Mouse (Mus musculus): Measurements from ENCODE around the gene Col8a2. TPM values are rescaled to one million over a fixed set of nuclear protein-coding genes. Genes with fewer than 3 reads are reported as not detected.

Col8a2 gene
- polyA plus RNA-seq (2016; fragmentation: Nextera tagmentation; extraction: Ambion mirVana), result 12.1 and 13.8 TPM in 2 replicates

DNA sequence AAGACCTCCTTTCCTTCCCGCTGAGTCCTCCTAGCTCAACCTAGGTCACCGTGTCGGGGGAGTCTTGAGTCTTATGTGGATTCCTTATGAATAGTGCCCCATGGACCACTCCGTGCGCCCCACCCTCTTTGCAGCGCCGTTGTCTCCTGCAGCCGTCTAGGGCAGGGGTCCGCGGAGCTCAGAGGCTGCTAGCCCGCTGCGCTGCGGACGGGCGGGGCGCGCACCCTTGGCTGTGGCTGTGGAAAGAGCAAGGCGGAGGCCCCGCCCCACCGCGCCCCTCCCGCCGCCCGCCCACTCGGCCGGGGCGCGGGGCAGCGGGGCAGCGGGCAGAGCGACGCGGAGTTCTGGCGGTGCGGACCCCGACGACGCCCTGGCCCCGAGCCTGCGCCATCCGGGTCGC is at the start of gene Col8a2:
Col8a2 (plus strand) TSS at position 302 of the 400 bp plus-strand sequence.
- Histone ChIP-seq H3K27me3 (replicated peaks) (peaks cover 52% of the 10 kb centered on the region), H3K9ac (peak within 1 kb of the TSS; percentile 29; the same call in 1 of the 2 replicates), H3K4me3 (peak within 1 kb of the TSS; percentile 38), H3K27ac (no peak within 1 kb of the TSS), H3K36me3 (no peaks in the 10 kb centered on the region), H3K4me2 (replicated peaks) (peak within 1 kb of the TSS; percentile 60), H3K9me3 (peaks cover 6% of the 10 kb centered on the region; the same call in 1 of the 2 replicates), H3K4me1 (peaks cover 8% of the 10 kb centered on the region; the same call in 1 of the 2 replicates)
- 2% methylated on average over 42 of the region's 42 CpGs for WGBS
- no peak for ATAC-seq (ENCODE audit: low FRiP score, low read depth)

DNA sequence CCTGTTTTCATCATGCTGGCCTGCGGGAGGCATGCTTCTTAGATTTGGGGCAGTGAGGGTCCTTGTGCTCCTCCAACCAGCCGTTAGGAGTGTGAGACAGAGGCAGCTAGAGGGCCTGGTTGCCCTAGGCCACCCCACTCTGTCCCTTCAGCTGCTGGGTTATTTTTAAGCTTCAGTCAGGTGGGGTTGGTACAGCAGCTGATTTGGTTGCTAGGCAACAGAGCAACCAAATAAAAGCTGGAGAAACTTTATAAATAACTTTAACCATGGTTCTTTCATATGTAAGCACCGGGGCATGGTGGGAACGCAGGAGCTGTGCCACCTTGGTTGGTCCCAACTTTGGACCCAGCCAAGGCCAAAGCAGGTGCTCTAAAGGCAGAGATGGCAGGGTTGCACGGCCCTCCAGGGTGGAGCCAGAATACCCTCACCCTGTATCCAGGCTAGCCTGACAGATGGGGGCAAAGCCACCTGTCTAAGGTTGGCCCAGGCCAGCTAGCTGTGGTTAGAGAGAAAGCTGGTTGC is 48.8 kb upstream of the Col8a2 start:
- no peaks in the 10 kb centered on the region for H3K27me3 ChIP-seq (replicated peaks)
- H3K9ac ChIP-seq, result peak overlapping the region; percentile 26; the same call in 1 of the 2 replicates
- peaks cover 98% of the 10 kb centered on the region for H3K36me3 ChIP-seq
- no peak overlapping the region for H3K4me2 ChIP-seq (replicated peaks)
- 66% methylated on average over 5 of the region's 5 CpGs for WGBS
- H3K9me3 ChIP-seq, result no peaks in the 10 kb centered on the region
- no peak overlapping the region for H3K27ac ChIP-seq
- no peak overlapping the region for H3K4me3 ChIP-seq
- peaks cover 9% of the 10 kb centered on the region for H3K4me1 ChIP-seq
- ATAC-seq (ENCODE audit: low FRiP score, low read depth), result no peak

DNA sequence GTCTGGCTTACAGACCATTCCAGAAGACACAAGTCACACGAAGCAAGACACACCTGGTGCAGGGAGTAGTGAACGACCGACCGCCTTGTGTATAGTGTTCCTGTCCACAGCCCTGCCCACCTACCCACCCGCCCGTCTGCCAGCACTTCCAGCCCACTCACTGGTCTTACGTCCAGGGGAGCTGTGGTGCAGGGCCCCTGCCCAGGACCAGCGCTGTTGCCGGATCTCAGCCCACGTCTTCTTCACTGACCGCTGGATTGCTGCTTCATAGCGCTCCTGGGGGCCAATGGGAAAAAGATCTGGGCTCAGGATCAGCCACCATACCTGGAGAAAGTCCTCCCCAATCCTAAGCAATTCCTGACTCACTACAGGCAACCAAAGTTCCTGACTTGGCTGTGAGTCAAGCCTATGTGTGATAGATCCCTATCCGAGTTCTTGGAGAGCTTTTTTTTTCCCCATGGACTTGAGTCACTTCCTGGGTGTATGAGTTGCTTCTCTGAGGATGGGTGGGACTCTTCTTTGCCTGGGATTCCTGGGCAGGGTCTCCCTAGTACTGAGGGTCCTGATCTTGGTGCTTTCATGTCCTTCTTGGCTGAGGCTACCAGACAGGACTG is 46.6 kb upstream of the Col8a2 start:
- Histone ChIP-seq H3K27ac (no peak overlapping the region), H3K36me3 (peaks cover 79% of the 10 kb centered on the region), H3K9ac (no peak overlapping the region), H3K4me1 (peaks cover 9% of the 10 kb centered on the region), H3K4me3 (no peak overlapping the region), H3K4me2 (replicated peaks) (no peak overlapping the region), H3K27me3 (replicated peaks) (no peaks in the 10 kb centered on the region), H3K9me3 (no peaks in the 10 kb centered on the region)
- ATAC-seq (ENCODE audit: low FRiP score, low read depth), result no peak
- 91% methylated on average over 13 of the region's 13 CpGs for whole genome bisulfite sequencing

DNA sequence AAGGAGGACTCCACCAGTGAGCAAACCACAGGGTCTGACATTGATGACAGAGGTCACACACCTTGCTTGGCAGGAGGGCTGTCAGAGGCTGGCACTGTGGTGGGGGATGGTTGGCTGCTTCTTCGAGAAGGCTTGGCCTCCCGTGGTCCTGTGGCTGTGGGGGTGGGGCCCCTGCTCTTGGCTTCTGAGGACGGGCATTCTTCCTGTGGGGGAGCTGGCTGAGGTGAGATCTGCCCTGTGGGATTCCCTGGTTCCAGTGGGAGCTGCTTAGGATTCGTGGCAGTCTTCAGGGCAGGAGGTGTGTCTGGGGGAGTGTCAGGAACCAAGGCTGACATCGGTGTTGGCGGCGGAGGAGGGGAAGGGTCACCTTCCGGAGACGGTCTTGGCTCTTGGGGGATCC is 44.6 kb upstream of the Col8a2 start:
- Histone ChIP-seq H3K27ac (no peak overlapping the region), H3K36me3 (peaks cover 71% of the 10 kb centered on the region)
- 61% methylated on average over 9 of the region's 9 CpGs for WGBS

DNA sequence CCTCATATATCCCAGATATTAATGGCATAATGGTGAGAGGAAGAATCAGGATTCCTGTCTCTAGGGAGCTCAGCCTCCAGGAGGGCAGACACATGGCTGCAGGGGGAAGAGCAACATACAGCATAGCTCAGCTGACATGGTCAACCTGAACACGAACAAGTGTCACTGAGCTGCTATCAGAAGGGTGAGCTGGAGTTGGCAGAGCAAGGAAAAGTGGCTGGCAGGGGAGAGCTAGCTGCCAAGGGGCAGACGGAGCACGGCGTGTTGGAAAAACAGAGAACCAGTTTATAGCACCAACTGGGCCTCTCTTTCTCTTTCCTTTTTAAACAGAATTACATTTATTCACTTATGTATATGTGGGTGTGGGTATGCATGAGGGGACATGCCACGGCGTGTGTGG is 44.1 kb upstream of the Col8a2 start:
- no peaks in the 10 kb centered on the region for H3K27me3 ChIP-seq (replicated peaks)
- WGBS, result 94% methylated on average over 6 of the region's 6 CpGs
- no peak overlapping the region for H3K27ac ChIP-seq
- peaks cover 9% of the 10 kb centered on the region for H3K4me1 ChIP-seq
- peaks cover 66% of the 10 kb centered on the region for H3K36me3 ChIP-seq
- no peak overlapping the region for H3K4me2 ChIP-seq (replicated peaks)
- no peak overlapping the region for H3K4me3 ChIP-seq
- H3K9me3 ChIP-seq, result no peaks in the 10 kb centered on the region
- ATAC-seq (ENCODE audit: low FRiP score, low read depth), result no peak
- H3K9ac ChIP-seq, result no peak overlapping the region

More for the DNA sequence above, 44.6 kb upstream of the Col8a2 start:
- Histone ChIP-seq H3K4me3 (no peak overlapping the region), H3K4me1 (peaks cover 9% of the 10 kb centered on the region), H3K9ac (no peak overlapping the region), H3K27me3 (replicated peaks) (no peaks in the 10 kb centered on the region), H3K4me2 (replicated peaks) (no peak overlapping the region), H3K9me3 (no peaks in the 10 kb centered on the region)
- ATAC-seq (ENCODE audit: low FRiP score, low read depth), result no peak

DNA sequence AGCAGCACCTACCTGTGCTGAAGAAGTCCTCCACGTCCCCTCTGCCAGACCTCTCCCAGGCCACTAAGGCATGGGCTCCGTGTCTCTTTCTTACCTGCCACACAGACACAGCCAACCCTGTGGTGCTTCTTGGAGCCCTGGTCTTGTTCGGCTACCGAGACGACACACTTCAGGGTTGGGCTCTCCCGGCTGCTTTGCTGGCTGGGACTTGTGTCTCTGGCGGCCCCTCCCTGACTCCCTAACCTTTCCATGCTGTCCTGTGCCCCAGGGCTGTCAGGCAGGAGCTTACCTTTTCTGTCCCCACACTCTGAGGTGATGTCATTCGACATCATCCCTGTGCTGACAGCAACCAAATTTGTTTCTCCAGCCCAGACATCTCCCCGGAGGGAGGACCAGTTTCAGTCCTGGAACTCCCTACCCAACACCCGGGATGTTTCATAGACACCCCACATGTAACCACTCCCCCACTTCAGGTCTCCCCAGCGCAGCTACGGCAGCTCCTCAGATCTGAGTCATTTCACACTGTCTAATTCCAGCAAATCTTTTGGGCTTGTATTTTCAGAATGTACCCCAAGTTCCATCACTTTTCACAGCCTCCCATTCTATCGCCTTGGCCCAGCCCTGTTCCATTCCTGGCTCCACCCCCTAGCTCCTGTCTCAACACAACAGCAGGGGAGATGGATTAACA is 40.2 kb upstream of the Col8a2 start:
- no peak for ATAC-seq (ENCODE audit: low FRiP score, low read depth)
- H3K27me3 ChIP-seq (replicated peaks), result no peaks in the 10 kb centered on the region
- no peak overlapping the region for H3K4me3 ChIP-seq
- no peak overlapping the region for H3K9ac ChIP-seq
- H3K36me3 ChIP-seq, result peaks cover 35% of the 10 kb centered on the region
- H3K4me1 ChIP-seq, result peaks cover 30% of the 10 kb centered on the region
- no peak overlapping the region for H3K4me2 ChIP-seq (replicated peaks)
- H3K27ac ChIP-seq, result no peak overlapping the region
- no peaks in the 10 kb centered on the region for H3K9me3 ChIP-seq
- 87% methylated on average over 13 of the region's 13 CpGs for WGBS

DNA sequence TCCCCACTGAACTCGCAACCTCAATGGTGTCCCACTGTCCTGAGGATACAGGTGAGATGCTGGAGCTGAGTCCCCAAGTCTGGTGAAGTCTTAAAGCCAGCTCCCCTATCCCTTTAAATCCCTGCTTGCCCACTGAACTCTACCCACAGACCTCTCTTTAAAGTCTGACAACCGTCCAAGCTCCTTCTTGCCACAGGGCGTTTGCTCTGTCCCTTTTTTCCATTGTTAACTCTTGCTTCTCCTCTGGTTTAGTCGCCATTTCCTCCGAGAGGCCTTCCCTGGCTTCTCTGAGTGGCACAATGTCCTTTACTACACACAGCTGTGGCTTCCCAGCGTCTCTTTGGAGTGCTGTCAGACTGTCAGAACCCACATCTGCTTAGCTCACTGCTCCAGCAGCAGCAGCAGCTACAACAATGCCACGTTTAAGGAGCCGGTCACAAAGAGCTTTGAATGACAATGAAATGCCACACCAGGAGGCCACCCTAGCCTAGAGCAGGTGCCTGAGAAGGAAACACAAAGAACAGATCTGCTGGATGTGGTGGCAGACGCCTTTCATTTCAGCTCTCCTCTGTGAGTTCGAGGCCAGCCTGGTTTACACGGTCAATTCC is 38.2 kb upstream of the Col8a2 start:
- H3K4me2 ChIP-seq (replicated peaks), result no peak overlapping the region
- H3K27ac ChIP-seq, result no peak overlapping the region; the same call in 1 of the 2 replicates
- no peaks in the 10 kb centered on the region for H3K9me3 ChIP-seq
- H3K27me3 ChIP-seq (replicated peaks), result no peaks in the 10 kb centered on the region
- 16% methylated on average over 11 of the region's 11 CpGs for WGBS
- H3K9ac ChIP-seq, result 0 out of 2 replicates have a peak overlapping the region, but pooled peaks have one; percentile 7
- peaks cover 20% of the 10 kb centered on the region for H3K36me3 ChIP-seq
- peaks cover 50% of the 10 kb centered on the region for H3K4me1 ChIP-seq
- no peak for ATAC-seq (ENCODE audit: low FRiP score, low read depth)
- H3K4me3 ChIP-seq, result no peak overlapping the region

DNA sequence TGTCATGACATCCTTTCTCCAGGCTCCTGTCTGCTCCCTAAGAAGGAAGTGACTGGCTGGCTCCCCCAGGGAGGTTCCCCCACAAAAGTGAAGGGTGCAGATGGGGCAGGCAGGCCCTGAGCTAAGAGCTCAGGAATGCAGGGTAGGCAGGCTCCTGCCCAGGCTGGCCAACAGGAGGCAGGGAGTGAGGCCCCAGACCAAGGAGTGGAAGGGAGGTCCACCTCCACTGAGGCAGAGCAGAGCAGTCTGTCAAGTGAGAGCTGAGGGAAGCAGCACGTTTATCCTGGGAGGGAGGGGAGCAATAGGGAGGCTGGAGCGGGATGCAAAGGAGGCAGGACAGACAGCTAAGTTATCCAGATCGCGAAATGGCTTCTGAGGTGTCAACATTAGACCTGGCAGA is 35.9 kb upstream of the Col8a2 start:
- Histone ChIP-seq H3K4me1 (peaks cover 66% of the 10 kb centered on the region), H3K9me3 (no peaks in the 10 kb centered on the region), H3K27ac (no peak overlapping the region), H3K9ac (no peak overlapping the region), H3K4me2 (replicated peaks) (no peak overlapping the region), H3K36me3 (peaks cover 15% of the 10 kb centered on the region), H3K4me3 (0 out of 2 replicates have a peak overlapping the region, but pooled peaks have one; percentile 1), H3K27me3 (replicated peaks) (no peaks in the 10 kb centered on the region)
- 59% methylated on average over 4 of the region's 4 CpGs for WGBS
- ATAC-seq (ENCODE audit: low FRiP score, low read depth), result no peak

DNA sequence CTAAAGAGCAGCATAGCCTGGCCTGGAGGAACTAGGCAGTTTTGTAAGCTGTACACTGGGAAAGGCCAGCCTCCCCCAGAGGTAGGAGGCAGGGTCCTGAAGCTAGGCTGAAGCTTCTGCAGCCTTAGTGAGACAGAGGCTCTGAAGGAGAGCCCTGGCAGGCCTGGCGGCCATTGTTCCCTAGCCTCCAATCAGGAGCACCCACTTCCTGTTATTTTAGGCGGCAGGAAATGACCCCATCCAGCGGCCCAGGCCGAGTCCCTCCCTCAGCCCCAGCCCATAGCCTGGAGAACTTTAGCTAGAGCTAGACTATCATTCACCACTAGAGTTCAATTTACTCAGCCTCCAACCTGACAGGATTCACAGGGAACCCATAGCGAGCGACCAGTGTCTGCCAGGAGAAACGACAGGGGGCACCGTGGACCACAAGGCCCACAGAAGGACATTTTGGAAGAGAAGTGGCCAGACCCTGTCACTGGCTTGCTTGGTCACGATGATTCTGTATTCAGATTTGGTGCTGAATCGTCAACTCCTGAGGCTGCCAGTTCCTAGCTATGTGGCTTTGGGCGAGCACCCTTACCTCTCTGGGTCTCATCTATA is 34.8 kb upstream of the Col8a2 start:
- H3K27me3 ChIP-seq (replicated peaks), result no peaks in the 10 kb centered on the region
- H3K4me3 ChIP-seq, result no peak overlapping the region
- H3K9ac ChIP-seq, result peak overlapping the region; percentile 33; the same call in 1 of the 2 replicates
- no peak overlapping the region for H3K27ac ChIP-seq
- peak overlapping the region; percentile 97 for H3K4me2 ChIP-seq (replicated peaks)
- H3K4me1 ChIP-seq, result peaks cover 66% of the 10 kb centered on the region
- peaks cover 10% of the 10 kb centered on the region for H3K36me3 ChIP-seq
- no peaks in the 10 kb centered on the region for H3K9me3 ChIP-seq
- WGBS, result 68% methylated on average over 11 of the region's 11 CpGs
- ATAC-seq (ENCODE audit: low FRiP score, low read depth), result no peak

DNA sequence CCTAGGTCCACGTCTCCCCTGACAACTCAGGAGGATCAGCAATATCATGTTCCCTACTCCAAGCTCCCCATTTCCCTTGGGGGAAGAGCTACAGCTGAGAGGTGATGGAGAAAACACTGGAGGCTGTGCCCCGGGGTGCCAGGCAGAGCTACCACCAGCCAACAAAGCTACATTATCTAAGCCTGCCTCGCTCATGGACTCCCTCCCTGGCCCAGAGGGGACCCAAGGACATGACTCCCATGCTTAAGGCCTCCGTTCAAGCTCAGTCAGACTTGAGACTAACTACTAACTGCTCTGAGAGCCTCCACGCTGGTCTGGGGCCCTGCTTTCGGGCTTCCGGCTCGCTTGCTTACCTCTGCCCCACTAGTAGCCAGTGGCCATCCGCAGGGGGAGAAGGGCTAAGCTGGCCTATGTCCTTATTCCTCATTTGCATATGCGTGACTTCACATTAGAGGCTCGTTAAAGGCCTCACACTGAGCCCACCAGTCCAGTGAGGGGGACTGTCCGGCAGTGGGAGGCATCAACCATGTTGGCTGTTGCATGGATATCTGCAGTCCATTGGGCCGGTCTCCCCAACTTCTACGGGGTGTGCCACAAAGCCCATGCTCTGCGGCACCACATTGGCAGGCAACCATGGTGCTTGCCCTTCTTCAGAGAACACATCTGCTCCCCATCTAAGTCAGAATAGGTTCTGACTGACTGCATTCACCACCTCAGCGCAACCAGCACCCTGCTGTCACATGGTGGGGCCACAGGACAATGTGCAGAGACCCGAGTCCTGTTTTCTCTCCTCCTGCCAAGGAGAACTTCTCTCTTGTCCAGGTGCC is 34.0 kb upstream of the Col8a2 start:
- Histone ChIP-seq H3K4me1 (peaks cover 73% of the 10 kb centered on the region), H3K27ac (no peak overlapping the region), H3K4me2 (replicated peaks) (peak overlapping the region; percentile 97), H3K9ac (0 out of 2 replicates have a peak overlapping the region, but pooled peaks have one; percentile 33), H3K27me3 (replicated peaks) (no peaks in the 10 kb centered on the region), H3K36me3 (peaks cover 8% of the 10 kb centered on the region), H3K4me3 (no peak overlapping the region), H3K9me3 (no peaks in the 10 kb centered on the region)
- ATAC-seq (ENCODE audit: low FRiP score, low read depth), result no peak
- 77% methylated on average over 17 of the region's 17 CpGs for WGBS

DNA sequence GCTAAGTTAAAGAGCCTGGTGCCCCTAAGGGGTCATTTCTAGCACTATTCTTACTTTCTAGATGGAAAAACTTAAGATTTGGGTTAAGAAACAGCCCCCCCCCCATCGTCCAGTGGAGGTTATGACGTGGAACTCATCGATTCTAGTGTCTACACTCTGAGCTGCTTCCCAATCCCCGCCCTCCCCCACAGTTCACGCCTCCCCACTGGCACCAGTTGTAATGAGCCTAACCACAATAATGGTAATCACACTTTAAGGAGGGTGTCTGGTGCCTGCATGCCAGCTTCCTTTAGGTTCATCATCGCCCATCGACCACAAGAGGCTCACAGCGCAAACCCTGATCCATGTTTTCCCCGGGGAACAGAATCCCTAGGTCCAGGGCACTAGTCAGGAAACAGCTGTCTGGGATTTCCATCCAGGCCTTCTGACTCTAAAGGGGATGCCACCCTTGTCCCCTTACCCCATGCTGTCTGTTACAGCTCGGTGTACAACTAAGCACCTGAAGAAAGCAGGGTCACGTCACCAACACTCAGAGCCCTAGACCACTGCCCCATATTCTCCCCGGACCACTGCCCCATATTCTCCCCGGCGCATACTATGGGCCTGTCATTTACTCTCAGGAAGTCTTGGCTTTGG is 32.8 kb upstream of the Col8a2 start:
- Histone ChIP-seq H3K36me3 (peaks cover 8% of the 10 kb centered on the region), H3K4me1 (peaks cover 67% of the 10 kb centered on the region), H3K4me2 (replicated peaks) (peak overlapping the region; percentile 97), H3K9me3 (no peaks in the 10 kb centered on the region), H3K27ac (no peak overlapping the region), H3K9ac (peak overlapping the region; percentile 99; the same call in 1 of the 2 replicates), H3K4me3 (peak overlapping the region; percentile 100), H3K27me3 (replicated peaks) (no peaks in the 10 kb centered on the region)
- WGBS, result 78% methylated on average over 14 of the region's 14 CpGs
- ATAC-seq (ENCODE audit: low FRiP score, low read depth), result no peak
